Mouse (Mus musculus): Measurements from ENCODE around the gene Bdp1. TPM values are rescaled to one million over a fixed set of nuclear protein-coding genes. Genes with fewer than 3 reads are reported as not detected.

Bdp1 gene
- 24.9 and 26.6 TPM in 2 replicates for polyA plus RNA-seq (2016; fragmentation: Nextera tagmentation; extraction: Ambion mirVana)

DNA sequence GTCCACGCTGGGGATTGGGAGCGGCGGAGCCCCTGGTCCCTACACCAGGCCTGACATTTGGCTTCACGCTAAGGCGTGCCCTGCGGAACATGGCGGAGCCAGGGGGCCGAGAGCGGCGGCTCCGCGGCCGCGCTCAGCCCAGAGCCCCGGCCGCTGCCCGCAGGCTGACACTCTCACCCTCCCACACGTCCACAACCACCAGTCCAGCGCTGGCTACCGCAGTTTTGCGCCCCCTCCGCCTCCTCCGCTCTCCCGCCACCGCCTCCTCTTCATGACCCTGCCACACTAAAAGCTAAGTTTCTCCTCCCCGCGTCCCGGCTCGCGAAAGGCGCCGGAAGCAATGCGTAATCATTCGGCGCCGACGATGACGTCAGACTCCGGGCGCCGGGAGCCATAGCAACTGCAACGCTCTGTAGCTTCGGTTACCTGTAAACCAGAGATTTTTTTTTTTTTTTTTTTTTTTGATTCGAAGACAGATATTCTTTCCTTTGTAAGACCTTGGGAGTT is at the start of gene Bdp1:
TSS of gene Bdp1 (minus strand) at position 323 of the 507 bp plus-strand sequence.
- H3K4me1 ChIP-seq, result peaks cover 33% of the 10 kb centered on the region
- H3K27me3 ChIP-seq (ENCODE audit: low read depth, poor library complexity, severe bottlenecking), result no peaks in the 10 kb centered on the region
- peak within 1 kb of the TSS; percentile 90 for H3K27ac ChIP-seq
- peak; percentile 97 for DNase-seq (ENCODE audit: low spot score)
- H3K9me3 ChIP-seq (replicated peaks), result no peaks in the 10 kb centered on the region
- under 1% methylated on average over 44 of the region's 44 CpGs for WGBS
- peak within 1 kb of the TSS; percentile 98 for H3K4me3 ChIP-seq
- H3K36me3 ChIP-seq, result peaks cover 5% of the 10 kb centered on the region

DNA sequence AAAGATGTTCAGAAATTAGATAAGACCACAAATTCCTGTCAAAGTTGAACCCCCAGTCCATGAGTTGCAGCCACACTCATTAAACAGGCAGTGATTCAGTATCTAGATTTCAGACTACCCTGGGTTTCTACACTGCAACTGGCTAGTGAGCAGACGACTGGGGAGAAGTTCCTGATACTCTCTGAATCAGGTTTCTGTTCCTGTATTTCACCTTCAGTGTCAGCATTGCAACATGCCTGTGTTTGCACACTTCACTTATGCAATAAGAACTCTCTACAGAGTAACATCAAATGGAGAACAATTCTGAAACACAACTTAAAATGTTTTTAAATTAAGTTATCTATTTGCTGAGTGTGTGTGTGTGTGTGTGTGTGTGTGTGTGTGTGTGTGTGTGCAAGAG is 48.8 kb upstream of the Bdp1 start:
- 68% methylated on average over 1 of the region's 1 CpGs for WGBS
- no peaks in the 10 kb centered on the region for H3K9me3 ChIP-seq (replicated peaks)
- DNase-seq (ENCODE audit: low spot score), result no peak
- no peak overlapping the region for H3K4me3 ChIP-seq
- H3K36me3 ChIP-seq, result no peaks in the 10 kb centered on the region
- H3K27me3 ChIP-seq (ENCODE audit: low read depth, poor library complexity, severe bottlenecking), result no peaks in the 10 kb centered on the region
- no peak overlapping the region for H3K27ac ChIP-seq
- no peaks in the 10 kb centered on the region for H3K4me1 ChIP-seq

GRCm38 (mm10) chr13:100141646-100142314 is 37.9 kb upstream of the Bdp1 start:
- H3K9me3 ChIP-seq (replicated peaks), result no peaks in the 10 kb centered on the region
- DNase-seq (ENCODE audit: low spot score), result no peak
- peaks cover 25% of the 10 kb centered on the region for H3K36me3 ChIP-seq
- no peak overlapping the region for H3K27ac ChIP-seq
- H3K4me1 ChIP-seq, result no peaks in the 10 kb centered on the region
- WGBS, result 87% methylated on average over 8 of the region's 8 CpGs
- H3K27me3 ChIP-seq (ENCODE audit: low read depth, poor library complexity, severe bottlenecking), result no peaks in the 10 kb centered on the region
- no peak overlapping the region for H3K4me3 ChIP-seq

DNA sequence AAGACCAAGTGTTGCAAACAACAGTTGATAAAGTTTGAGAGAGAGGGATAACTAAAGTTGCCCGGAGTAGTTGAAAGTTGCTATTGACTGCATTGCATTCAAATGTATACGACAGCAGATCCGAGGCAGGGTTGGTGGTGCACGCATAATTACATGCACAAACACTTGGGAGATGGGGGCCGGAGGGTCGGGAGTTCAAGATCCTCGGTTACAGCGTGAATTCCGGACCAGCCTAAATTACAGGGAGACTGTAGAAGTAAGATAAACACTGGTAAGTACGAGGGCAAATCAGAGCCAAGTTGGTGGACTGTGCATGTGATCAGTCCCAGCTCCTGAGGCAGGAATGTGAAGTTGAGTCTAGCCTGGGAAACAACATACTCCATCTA is 21.4 kb upstream of the Bdp1 start:
- Histone ChIP-seq H3K4me3 (peak overlapping the region; percentile 97), H3K36me3 (peaks cover 35% of the 10 kb centered on the region), H3K27ac (peak overlapping the region; percentile 83; the same call in 1 of the 2 replicates), H3K27me3 (ENCODE audit: low read depth, poor library complexity, severe bottlenecking) (no peaks in the 10 kb centered on the region), H3K4me1 (peaks cover 8% of the 10 kb centered on the region), H3K9me3 (replicated peaks) (no peaks in the 10 kb centered on the region)
- DNase-seq (ENCODE audit: low spot score), result no peak
- WGBS, result 3% methylated on average over 10 of the region's 10 CpGs

- Histone ChIP-seq H3K27ac (peak within 1 kb of the TSS; percentile 83), H3K27me3 (ENCODE audit: low read depth, poor library complexity, severe bottlenecking) (no peaks in the 10 kb centered on the region), H3K4me1 (peaks cover 8% of the 10 kb centered on the region), H3K36me3 (peaks cover 30% of the 10 kb centered on the region), H3K9me3 (replicated peaks) (no peaks in the 10 kb centered on the region), H3K4me3 (peak within 1 kb of the TSS; percentile 97)
- DNase-seq (ENCODE audit: low spot score), result peak; percentile 94
- 4% methylated on average over 42 of the region's 42 CpGs for WGBS
Observed at GRCm38 (mm10) chr13:100124423-100125257, 20.8 kb upstream of the Bdp1 start, which contains the start of gene Smn1. Gene Smn1, plus strand, starts transcription at chr13:100124852.

- Histone ChIP-seq H3K27ac (no peak overlapping the region), H3K36me3 (peaks cover 23% of the 10 kb centered on the region), H3K4me3 (peak overlapping the region; percentile 97), H3K9me3 (replicated peaks) (no peaks in the 10 kb centered on the region), H3K27me3 (ENCODE audit: low read depth, poor library complexity, severe bottlenecking) (no peaks in the 10 kb centered on the region), H3K4me1 (peaks cover 8% of the 10 kb centered on the region)
- DNase-seq (ENCODE audit: low spot score), result no peak
- WGBS, result 85% methylated on average over 3 of the region's 3 CpGs
Observed at GRCm38 (mm10) chr13:100123970-100124369, 20.1 kb upstream of the Bdp1 start.

DNA sequence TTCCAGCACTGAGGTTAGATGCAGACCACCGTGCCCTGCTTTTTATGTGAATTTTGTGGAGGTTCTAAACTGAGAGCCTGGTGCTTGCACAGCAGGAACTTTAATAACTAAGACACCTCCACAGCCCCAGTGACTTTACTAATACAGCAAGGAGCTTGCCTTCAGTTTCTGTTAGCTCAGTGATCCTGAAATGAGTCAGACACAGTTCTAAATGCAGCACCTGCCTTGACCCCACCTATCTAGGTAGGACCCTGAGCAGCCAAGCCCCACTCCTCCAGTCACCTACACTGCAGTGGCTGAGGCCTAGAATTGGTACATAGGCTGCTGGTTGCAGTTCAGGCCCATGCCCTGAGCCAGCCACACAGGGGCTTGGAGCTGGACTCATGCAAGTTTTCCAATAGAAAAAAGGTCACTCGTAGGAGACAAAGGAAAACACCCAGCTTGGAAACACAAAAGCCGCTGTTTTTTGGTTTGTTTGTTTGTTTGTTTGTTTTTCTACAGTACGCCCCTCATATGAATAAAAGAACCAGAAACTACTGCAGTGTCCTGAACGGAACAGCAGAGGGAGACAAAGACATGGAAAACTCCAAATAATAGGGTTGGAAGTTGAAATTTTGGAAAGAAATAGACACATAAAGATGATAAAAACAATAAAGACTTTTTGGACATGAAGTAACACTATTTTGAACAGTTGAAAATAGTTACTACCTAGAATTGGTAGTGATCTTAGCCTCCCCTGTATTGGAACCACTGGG is 8.5 kb upstream of the Bdp1 start:
- Histone ChIP-seq H3K27me3 (ENCODE audit: low read depth, poor library complexity, severe bottlenecking) (no peaks in the 10 kb centered on the region), H3K27ac (no peak overlapping the region), H3K36me3 (peaks cover 42% of the 10 kb centered on the region), H3K9me3 (replicated peaks) (no peaks in the 10 kb centered on the region), H3K4me3 (no peak overlapping the region), H3K4me1 (peaks cover 13% of the 10 kb centered on the region)
- WGBS, result 53% methylated on average over 5 of the region's 5 CpGs
- DNase-seq (ENCODE audit: low spot score), result no peak

- 2% methylated on average over 76 of the region's 76 CpGs for whole genome bisulfite sequencing
Observed at GRCm38 (mm10) chr13:100107652-100108472, 4.0 kb upstream of the Bdp1 start, which contains the start of gene Serf1. Gene Serf1, plus strand, starts transcription at chr13:100108012.

GRCm38 (mm10) chr13:100103052-100103658 is 715 bp downstream of the Bdp1 start:
- WGBS, result 9% methylated on average over 15 of the region's 15 CpGs
- DNase-seq (ENCODE audit: low spot score), result no peak
- H3K4me1 ChIP-seq, result peaks cover 27% of the 10 kb centered on the region
- peaks cover 12% of the 10 kb centered on the region for H3K36me3 ChIP-seq
- peak overlapping the region; percentile 90 for H3K27ac ChIP-seq
- no peaks in the 10 kb centered on the region for H3K9me3 ChIP-seq (replicated peaks)
- peak overlapping the region; percentile 98 for H3K4me3 ChIP-seq
- no peaks in the 10 kb centered on the region for H3K27me3 ChIP-seq (ENCODE audit: low read depth, poor library complexity, severe bottlenecking)

More at GRCm38 (mm10) chr13:100107652-100108472, 4.0 kb upstream of the Bdp1 start, which contains the start of gene Serf1:
- peak; percentile 90 for DNase-seq (ENCODE audit: low spot score)
- Histone ChIP-seq H3K27ac (peak within 1 kb of the TSS; percentile 93), H3K27me3 (ENCODE audit: low read depth, poor library complexity, severe bottlenecking) (no peaks in the 10 kb centered on the region), H3K4me3 (peak within 1 kb of the TSS; percentile 75), H3K9me3 (replicated peaks) (no peaks in the 10 kb centered on the region), H3K36me3 (peaks cover 14% of the 10 kb centered on the region; the same call in 1 of the 2 replicates), H3K4me1 (peaks cover 22% of the 10 kb centered on the region)

DNA sequence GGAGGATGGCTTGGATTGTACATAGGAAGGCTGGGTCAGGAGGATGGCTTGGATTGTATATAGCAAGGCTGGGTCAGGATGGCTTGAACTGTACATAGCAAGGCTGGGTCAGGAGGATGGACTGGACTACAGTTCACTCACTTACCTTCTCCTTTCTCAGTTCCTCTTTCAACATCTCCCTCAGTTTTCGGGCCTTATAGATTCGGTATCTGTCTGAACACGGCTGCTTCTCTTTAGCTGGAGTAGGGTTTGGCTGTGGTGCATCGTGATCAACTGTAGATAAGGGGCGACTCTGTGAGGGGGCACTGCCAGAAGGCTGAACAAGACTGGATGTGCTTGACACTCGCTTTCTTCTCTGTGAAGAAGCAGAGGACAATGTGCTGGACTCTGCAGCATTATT is 5.1 kb downstream of the Bdp1 start:
- H3K4me3 ChIP-seq, result no peak overlapping the region
- no peak for DNase-seq (ENCODE audit: low spot score)
- H3K4me1 ChIP-seq, result peaks cover 13% of the 10 kb centered on the region
- H3K27me3 ChIP-seq (ENCODE audit: low read depth, poor library complexity, severe bottlenecking), result no peaks in the 10 kb centered on the region
- peaks cover 55% of the 10 kb centered on the region for H3K36me3 ChIP-seq
- H3K27ac ChIP-seq, result no peak overlapping the region
- 96% methylated on average over 6 of the region's 6 CpGs for WGBS
- H3K9me3 ChIP-seq (replicated peaks), result no peaks in the 10 kb centered on the region

- Histone ChIP-seq H3K4me1 (no peaks in the 10 kb centered on the region), H3K4me3 (no peak overlapping the region), H3K36me3 (peaks cover 89% of the 10 kb centered on the region), H3K9me3 (replicated peaks) (no peaks in the 10 kb centered on the region), H3K27me3 (ENCODE audit: low read depth, poor library complexity, severe bottlenecking) (no peaks in the 10 kb centered on the region), H3K27ac (no peak overlapping the region)
- 91% methylated on average over 8 of the region's 8 CpGs for WGBS
- DNase-seq (ENCODE audit: low spot score), result no peak
Observed at GRCm38 (mm10) chr13:100071473-100071872, 32.4 kb downstream of the Bdp1 start.

Measured in limb, embryonic 10.5 days (tissue).